Mouse (Mus musculus): ENCODE measurements around the gene Hnf4a. TPM values are rescaled to one million over a fixed set of nuclear protein-coding genes. Genes with fewer than 3 reads are reported as not detected.

Hnf4a gene
- total and polyA plus RNA-seq, 3 experiments, result not detected

DNA sequence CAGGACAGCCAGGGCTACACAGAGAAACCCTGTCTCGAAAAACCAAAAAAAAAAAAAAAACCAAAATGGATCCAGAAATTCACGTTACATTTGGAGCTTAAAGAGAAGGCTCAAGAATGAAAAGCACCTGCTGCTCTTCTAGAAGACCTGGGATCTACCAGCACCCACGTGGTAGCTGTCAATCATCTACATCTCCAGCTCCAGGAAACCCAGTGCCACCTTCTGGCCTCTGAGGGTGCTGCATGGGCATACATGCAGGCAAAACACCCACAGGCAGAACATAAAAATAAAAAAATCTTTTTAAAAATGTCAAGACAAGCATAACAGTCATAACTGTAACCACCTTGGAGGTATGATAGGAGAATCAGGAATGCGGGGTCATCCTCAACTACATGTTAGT lies 91.1 kb downstream of the Hnf4a start:
- DNase-seq (ENCODE audit: extremely low read depth), result peak; percentile 85
- H3K4me1 ChIP-seq (ENCODE audit: control insufficient read depth in 1 of 2, insufficient read depth in 2 of 2), result peaks cover 0 to 31% of the 10 kb centered on the region in 2 experiments; a peak in 2 of 4 replicates
- dilution Hi-C loops (cut with MboI; ENCODE audit: extremely low pct_ligation_motif_present, extremely low pct_unique_long_range_greater_than_20kb, low sequenced_read_pairs), result no loop called here

DNA sequence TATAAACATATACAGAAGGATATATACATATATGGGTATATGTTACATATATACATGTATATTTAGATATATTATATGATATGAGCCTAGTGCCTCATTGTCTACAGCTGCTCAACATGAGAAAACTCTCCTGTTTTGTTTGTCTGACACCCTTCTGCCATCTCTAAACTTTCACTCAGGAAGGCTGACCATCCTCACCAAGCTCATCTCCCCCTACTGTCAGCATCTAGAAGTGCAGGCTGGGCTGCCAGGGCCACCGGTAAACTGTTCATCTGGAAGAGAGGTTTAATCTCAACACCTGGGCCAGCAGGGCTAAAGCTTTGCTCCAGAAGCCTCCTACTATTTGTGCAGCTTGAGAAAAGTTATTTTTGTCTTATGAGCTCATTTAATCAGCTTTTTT lies 92.6 kb downstream of the Hnf4a start:
- H3K4me2 ChIP-seq (ENCODE audit: insufficient read depth, low read depth, poor library complexity, severe bottlenecking), result no peak overlapping the region
- peak; percentile 75 for DNase-seq (ENCODE audit: extremely low read depth)
- H3K9me3 ChIP-seq (replicated peaks; ENCODE audit: low read length), result no peaks in the 10 kb centered on the region
- dilution Hi-C loops (cut with MboI; ENCODE audit: extremely low pct_ligation_motif_present, extremely low pct_unique_long_range_greater_than_20kb, low sequenced_read_pairs), result no loop called here
- no peak overlapping the region for H3K4me3 ChIP-seq (replicated peaks in 1 of 3; ENCODE audit: low read depth in 2 of 3, low read length in 2 of 3, poor library complexity in 1 of 3)
- peaks cover 4 to 40% of the 10 kb centered on the region in 2 experiments; a peak in 3 of 4 replicates for H3K4me1 ChIP-seq (ENCODE audit: control insufficient read depth in 1 of 2, insufficient read depth in 2 of 2)
- H3K36me3 ChIP-seq (replicated peaks in 1 of 2; ENCODE audit: control insufficient read depth in 1 of 2, insufficient read depth in 1 of 2, low read length in 1 of 2), result no peaks in the 10 kb centered on the region
- peaks cover 10% of the 10 kb centered on the region for H3K27me3 ChIP-seq (replicated peaks)
- H3K9ac ChIP-seq (ENCODE audit: insufficient read depth, low read depth), result no peak overlapping the region
- peaks cover 13% of the 10 kb centered on the region for H3K79me2 ChIP-seq (replicated peaks; ENCODE audit: control insufficient read depth, extremely low read depth, insufficient read depth, poor library complexity, severe bottlenecking)
- H3K27ac ChIP-seq (ENCODE audit: insufficient read depth, low read depth), result no peak overlapping the region
- in situ Hi-C loops (cut with MboI; ENCODE audit: low pct_ligation_motif_present, low pct_unique_long_range_greater_than_20kb, low sequenced_read_pairs), result loop anchor here (10.0 kb wide), 1 partner anchor 64 kb away; no protein-coding TSS in a partner anchor
- no peak for TF ChIP-seq MXI1 (IDR thresholded peaks at IDR 0.05; ENCODE audit: low read depth, low read length)
- no peak for TF ChIP-seq MYC (IDR thresholded peaks at IDR 0.05; ENCODE audit: low read depth, low read length)
- no peak for TF ChIP-seq E2F4 (IDR thresholded peaks at IDR 0.05; ENCODE audit: insufficient replicate concordance, low read depth, low read length)
- peak; percentile 32; the same call in 1 of the 2 replicates for TF ChIP-seq NELFE (IDR thresholded peaks at IDR 0.05; ENCODE audit: low read depth, low read length)
- TF ChIP-seq TCF12 (IDR thresholded peaks at IDR 0.05; ENCODE audit: low read depth, low read length), result peak; percentile 37; the same call in 1 of the 2 replicates
- TF ChIP-seq HCFC1 (IDR thresholded peaks at IDR 0.05; ENCODE audit: low read depth, low read length), result no peak
- no peak for TF ChIP-seq POLR2AphosphoS2 (IDR thresholded peaks at IDR 0.05; ENCODE audit: low read depth, low read length)
- TF ChIP-seq ZMIZ1 (IDR thresholded peaks at IDR 0.05; ENCODE audit: low read depth, low read length), result no peak
- TF ChIP-seq CHD1 (IDR thresholded peaks at IDR 0.05; ENCODE audit: low read depth, low read length), result no peak
- TF ChIP-seq CTCF (conservative IDR thresholded peaks at IDR 0.05 in 1 of 2, IDR thresholded peaks at IDR 0.05 in 1 of 2; ENCODE audit: low read depth in 2 of 2, low read length in 2 of 2), result peak; percentile 85 to 89
- no peak for TF ChIP-seq PAX5 (IDR thresholded peaks at IDR 0.05; ENCODE audit: low read length)
- no peak for TF ChIP-seq JUND (conservative IDR thresholded peaks at IDR 0.05; ENCODE audit: low read depth, low read length)
- no peak for TF ChIP-seq USF2 (conservative IDR thresholded peaks at IDR 0.05; ENCODE audit: low read depth, low read length)
- no peak for TF ChIP-seq NRF1 (IDR thresholded peaks at IDR 0.05; ENCODE audit: low read depth, low read length)
- peak; percentile 33 for TF ChIP-seq RAD21 (IDR thresholded peaks at IDR 0.05; ENCODE audit: low read depth, low read length)
- peak; percentile 68 for TF ChIP-seq SMC3 (IDR thresholded peaks at IDR 0.05; ENCODE audit: low read depth, low read length)
- no peak for TF ChIP-seq CHD2 (IDR thresholded peaks at IDR 0.05; ENCODE audit: low read length)
- no peak for TF ChIP-seq GABPA (IDR thresholded peaks at IDR 0.05; ENCODE audit: insufficient replicate concordance, low read depth, low read length)
- no peak for TF ChIP-seq SIN3A (IDR thresholded peaks at IDR 0.05; ENCODE audit: low read length)
- 0 out of 2 replicates have a peak, but pooled peaks have one; percentile 17 for TF ChIP-seq MAZ (IDR thresholded peaks at IDR 0.05; ENCODE audit: low read depth, low read length)
- no peak for TF ChIP-seq IRF4 (IDR thresholded peaks at IDR 0.05; ENCODE audit: low read depth, low read length)
- TF ChIP-seq JUN (IDR thresholded peaks at IDR 0.05; ENCODE audit: insufficient read depth, low read depth, low read length), result no peak
- TF ChIP-seq MEF2A (IDR thresholded peaks at IDR 0.05; ENCODE audit: borderline replicate concordance, low read depth, low read length), result 0 out of 2 replicates have a peak, but pooled peaks have one; percentile 47
- no peak for TF ChIP-seq EP300 (IDR thresholded peaks at IDR 0.05; ENCODE audit: low read length)

More for the DNA sequence above, 91.1 kb downstream of the Hnf4a start:
- TF ChIP-seq MAX (IDR thresholded peaks at IDR 0.05; ENCODE audit: low read length) (peak; percentile 84), USF2 (conservative IDR thresholded peaks at IDR 0.05; ENCODE audit: low read depth, low read length) (peak; percentile 61), ZC3H11A (IDR thresholded peaks at IDR 0.05; ENCODE audit: low read depth, low read length) (no peak), MYC (IDR thresholded peaks at IDR 0.05; ENCODE audit: low read depth, low read length) (peak; percentile 94), JUND (conservative IDR thresholded peaks at IDR 0.05; ENCODE audit: low read depth, low read length) (no peak), RCOR1 (conservative IDR thresholded peaks at IDR 0.05; ENCODE audit: low read depth, low read length) (no peak), POLR2A (IDR thresholded peaks at IDR 0.05; ENCODE audit: low read depth, low read length) (no peak), SIN3A (IDR thresholded peaks at IDR 0.05; ENCODE audit: low read length) (no peak), SMC3 (IDR thresholded peaks at IDR 0.05; ENCODE audit: low read depth, low read length) (peak; percentile 72), HCFC1 (IDR thresholded peaks at IDR 0.05; ENCODE audit: low read depth, low read length) (no peak), JUN (IDR thresholded peaks at IDR 0.05; ENCODE audit: insufficient read depth, low read depth, low read length) (no peak), MXI1 (IDR thresholded peaks at IDR 0.05; ENCODE audit: low read depth, low read length) (peak; percentile 85), E2F4 (IDR thresholded peaks at IDR 0.05; ENCODE audit: insufficient replicate concordance, low read depth, low read length) (no peak), CHD2 (IDR thresholded peaks at IDR 0.05; ENCODE audit: low read length) (no peak), CTCF (conservative IDR thresholded peaks at IDR 0.05 in 1 of 2, IDR thresholded peaks at IDR 0.05 in 1 of 2; ENCODE audit: low read depth in 2 of 2, low read length in 2 of 2) (peak; percentile 37 to 86), MAFK (IDR thresholded peaks at IDR 0.05; ENCODE audit: insufficient replicate concordance, low read length) (no peak), GABPA (IDR thresholded peaks at IDR 0.05; ENCODE audit: insufficient replicate concordance, low read depth, low read length) (no peak), ELF1 (IDR thresholded peaks at IDR 0.05; ENCODE audit: low read depth, low read length) (no peak), CHD1 (IDR thresholded peaks at IDR 0.05; ENCODE audit: low read depth, low read length) (no peak), USF1 (IDR thresholded peaks at IDR 0.05; ENCODE audit: low read depth, low read length) (peak; percentile 61), NRF1 (IDR thresholded peaks at IDR 0.05; ENCODE audit: low read depth, low read length) (no peak), ZNF384 (IDR thresholded peaks at IDR 0.05; ENCODE audit: low read depth, low read length) (no peak), PAX5 (IDR thresholded peaks at IDR 0.05; ENCODE audit: low read length) (no peak), ZKSCAN1 (IDR thresholded peaks at IDR 0.05; ENCODE audit: borderline replicate concordance, low read depth, low read length) (no peak), RAD21 (IDR thresholded peaks at IDR 0.05; ENCODE audit: low read depth, low read length) (peak; percentile 62)
- Histone ChIP-seq H3K9me3 (replicated peaks; ENCODE audit: low read length) (no peaks in the 10 kb centered on the region), H3K4me3 (replicated peaks in 1 of 3; ENCODE audit: low read depth in 2 of 3, low read length in 2 of 3, poor library complexity in 1 of 3) (no peak overlapping the region), H3K27me3 (replicated peaks) (peaks cover 12% of the 10 kb centered on the region), H3K79me2 (replicated peaks; ENCODE audit: control insufficient read depth, extremely low read depth, insufficient read depth, poor library complexity, severe bottlenecking) (no peaks in the 10 kb centered on the region), H3K9ac (ENCODE audit: insufficient read depth, low read depth) (no peak overlapping the region), H3K27ac (ENCODE audit: insufficient read depth, low read depth) (no peak overlapping the region), H3K36me3 (replicated peaks in 1 of 2; ENCODE audit: control insufficient read depth in 1 of 2, insufficient read depth in 1 of 2, low read length in 1 of 2) (no peaks in the 10 kb centered on the region), H3K4me2 (ENCODE audit: insufficient read depth, low read depth, poor library complexity, severe bottlenecking) (no peak overlapping the region)
- in situ Hi-C loops (cut with MboI; ENCODE audit: low pct_ligation_motif_present, low pct_unique_long_range_greater_than_20kb, low sequenced_read_pairs), result loop anchor here (10.0 kb wide), 1 partner anchor 63 kb away; no protein-coding TSS in a partner anchor
